Mouse (Mus musculus): ENCODE results near the gene Prss42. TPM values are rescaled to one million over a fixed set of nuclear protein-coding genes. Genes with fewer than 3 reads are reported as not detected.
"Not testable (repeated sequence)": the region's sequence is repeated elsewhere in the genome, so short reads cannot be mapped to it uniquely, and the experiment has no call there.

Prss42 gene
- polyA plus RNA-seq, 1 experiment from 2014 or later: not detected

DNA sequence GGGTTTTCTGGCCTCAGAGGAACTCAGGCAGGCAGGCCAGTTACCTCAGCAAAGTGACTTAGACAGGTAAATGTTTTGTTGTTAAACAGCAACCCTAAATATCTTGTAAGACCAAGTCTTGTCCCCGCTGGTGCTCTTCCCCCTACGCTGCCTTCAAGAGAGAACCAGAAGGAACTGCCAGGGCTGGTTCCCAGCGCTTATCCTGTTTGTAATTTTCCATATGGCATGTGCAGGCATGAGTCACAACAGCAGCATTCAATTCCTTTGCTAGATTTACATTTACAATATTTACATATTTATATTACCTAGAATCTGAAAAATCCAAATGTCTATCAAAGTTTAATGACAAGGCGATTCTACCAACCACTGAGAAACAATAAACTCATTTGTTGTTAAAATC lies 12.1 kb downstream of the Prss42 start:
- 84% methylated on average over 4 of the region's 4 CpGs for WGBS

DNA sequence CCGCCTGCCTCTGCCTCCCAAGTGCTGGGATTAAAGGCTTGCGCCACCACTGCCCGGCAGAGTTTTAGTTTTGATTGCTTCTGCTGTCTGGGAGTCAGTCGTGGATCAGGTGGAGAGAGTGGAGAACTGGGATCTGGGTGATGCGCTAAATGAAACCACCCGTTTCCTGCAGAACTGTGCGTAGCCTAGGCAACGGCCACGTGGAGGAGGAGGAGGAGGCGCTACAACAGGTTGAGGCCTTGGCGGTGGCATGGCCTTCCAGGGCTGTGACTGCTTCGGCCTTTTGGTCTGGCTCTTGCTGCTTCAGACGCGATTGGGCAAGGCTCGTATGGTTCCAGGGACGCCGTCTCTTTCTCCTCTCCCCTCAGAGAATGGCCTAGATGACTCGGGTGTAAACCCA lies 15.8 kb downstream of the Prss42 start, which contains the start of gene Prss44:
Gene Prss44, plus strand, starts transcription at position 206 of the 400 bp plus-strand sequence.
- ATAC-seq (ENCODE audit: low FRiP score, low TSS enrichment): no peak
- no peak within 1 kb of the TSS for H3K27ac ChIP-seq (ENCODE audit: low read depth, low read length)
- WGBS: 60% methylated on average over 18 of the region's 18 CpGs
- H3K4me3 ChIP-seq (ENCODE audit: low read length): no peak within 1 kb of the TSS
- H3K27me3 ChIP-seq (ENCODE audit: control insufficient read depth, insufficient read depth, low read length): no peaks in the 10 kb centered on the region
- no peaks in the 10 kb centered on the region for H3K36me3 ChIP-seq (ENCODE audit: control insufficient read depth, insufficient read depth, low read length)
- H3K4me2 ChIP-seq (replicated peaks; ENCODE audit: low read depth, low read length): no peak within 1 kb of the TSS
- no peaks in the 10 kb centered on the region for H3K9me3 ChIP-seq (ENCODE audit: control insufficient read depth, low read length)
- no peaks in the 10 kb centered on the region for H3K4me1 ChIP-seq (ENCODE audit: control insufficient read depth, insufficient read depth, low read length)
- H3K9ac ChIP-seq (ENCODE audit: low read depth, low read length): no peak within 1 kb of the TSS

More for the DNA sequence above, 12.1 kb downstream of the Prss42 start:
- Histone ChIP-seq H3K4me3 (ENCODE audit: low read length) (no peak overlapping the region), H3K9ac (ENCODE audit: low read depth, low read length) (no peak overlapping the region), H3K4me1 (ENCODE audit: control insufficient read depth, insufficient read depth, low read length) (no peaks in the 10 kb centered on the region), H3K9me3 (ENCODE audit: control insufficient read depth, low read length) (no peaks in the 10 kb centered on the region), H3K27ac (ENCODE audit: low read depth, low read length) (no peak overlapping the region), H3K4me2 (replicated peaks; ENCODE audit: low read depth, low read length) (no peak overlapping the region), H3K36me3 (ENCODE audit: control insufficient read depth, insufficient read depth, low read length) (no peaks in the 10 kb centered on the region), H3K27me3 (ENCODE audit: control insufficient read depth, insufficient read depth, low read length) (no peaks in the 10 kb centered on the region)
- no peak for ATAC-seq (ENCODE audit: low FRiP score, low TSS enrichment)

DNA sequence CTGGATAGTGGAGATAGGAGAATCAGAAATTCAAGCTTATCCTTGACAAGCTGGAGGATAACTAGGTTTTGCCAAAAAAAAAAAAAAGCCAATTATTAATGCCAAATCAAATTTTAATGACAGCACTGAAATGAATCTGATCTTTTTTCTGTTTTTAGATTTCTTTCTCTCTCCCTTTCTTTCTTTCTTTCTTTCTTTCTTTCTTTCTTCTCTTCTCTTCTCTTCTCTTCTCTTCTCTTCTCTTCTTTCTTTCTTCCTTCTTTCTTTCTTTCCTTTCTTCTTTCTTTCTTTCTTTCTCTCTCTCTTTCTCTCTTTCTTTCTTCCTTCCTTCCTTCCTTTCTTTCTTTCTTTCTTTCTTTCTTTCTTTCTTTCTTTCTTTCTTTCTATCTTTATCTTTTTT lies 22.6 kb downstream of the Prss42 start:
- not testable (repeated sequence) for H3K4me2 ChIP-seq (replicated peaks; ENCODE audit: low read depth, low read length); ATAC-seq (ENCODE audit: low FRiP score, low TSS enrichment); H3K4me3 ChIP-seq (ENCODE audit: low read length); H3K36me3 ChIP-seq (ENCODE audit: control insufficient read depth, insufficient read depth, low read length); H3K4me1 ChIP-seq (ENCODE audit: control insufficient read depth, insufficient read depth, low read length); H3K27me3 ChIP-seq (ENCODE audit: control insufficient read depth, insufficient read depth, low read length); H3K9ac ChIP-seq (ENCODE audit: low read depth, low read length); H3K27ac ChIP-seq (ENCODE audit: low read depth, low read length); H3K9me3 ChIP-seq (ENCODE audit: control insufficient read depth, low read length)

DNA sequence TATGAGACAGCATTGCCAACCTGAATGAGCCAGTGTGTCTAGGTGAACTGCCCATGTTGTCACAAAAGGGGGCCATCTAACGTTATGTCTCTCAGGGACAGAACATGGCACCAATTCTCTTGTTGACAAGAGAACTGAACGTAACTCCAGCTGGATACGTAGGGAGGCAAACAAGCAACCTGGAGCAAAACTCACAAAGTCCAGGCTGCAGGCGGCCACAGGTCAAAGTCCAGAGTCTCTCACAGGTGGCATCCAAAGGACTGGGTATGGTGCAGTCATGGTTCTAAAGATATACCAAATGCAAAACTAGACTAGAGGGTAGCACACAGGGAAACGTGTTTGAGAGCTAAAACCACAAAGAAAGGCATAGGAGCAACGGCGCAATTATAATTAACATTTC lies 23.5 kb downstream of the Prss42 start:
- Histone ChIP-seq H3K9me3 (ENCODE audit: control insufficient read depth, low read length) (no peaks in the 10 kb centered on the region), H3K4me2 (replicated peaks; ENCODE audit: low read depth, low read length) (no peak overlapping the region), H3K27ac (ENCODE audit: low read depth, low read length) (no peak overlapping the region), H3K9ac (ENCODE audit: low read depth, low read length) (no peak overlapping the region), H3K27me3 (ENCODE audit: control insufficient read depth, insufficient read depth, low read length) (no peaks in the 10 kb centered on the region), H3K36me3 (ENCODE audit: control insufficient read depth, insufficient read depth, low read length) (no peaks in the 10 kb centered on the region), H3K4me3 (ENCODE audit: low read length) (no peak overlapping the region), H3K4me1 (ENCODE audit: control insufficient read depth, insufficient read depth, low read length) (no peaks in the 10 kb centered on the region)
- 86% methylated on average over 7 of the region's 7 CpGs for WGBS
- no peak for ATAC-seq (ENCODE audit: low FRiP score, low TSS enrichment)

DNA sequence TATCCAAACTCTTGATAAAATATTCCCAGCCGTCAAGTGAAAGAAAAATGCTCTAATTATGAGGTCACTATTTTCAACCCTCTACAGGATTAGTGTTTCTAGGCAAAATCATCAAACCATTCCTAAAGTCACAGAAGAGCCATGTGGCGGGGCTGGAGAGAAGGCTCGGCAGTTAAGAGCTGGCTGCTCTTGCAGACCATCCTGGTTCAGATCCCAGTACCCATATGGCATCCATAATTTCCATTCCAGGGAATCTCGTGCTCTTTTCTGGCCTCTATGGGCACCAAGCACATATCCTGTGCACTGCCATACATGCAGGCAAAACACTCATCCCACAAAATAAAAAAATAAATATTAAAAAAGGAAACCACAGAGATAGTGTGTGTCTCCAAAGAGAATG lies 27.5 kb downstream of the Prss42 start:
- H3K4me3 ChIP-seq (ENCODE audit: low read length): no peak overlapping the region
- no peak overlapping the region for H3K4me2 ChIP-seq (replicated peaks; ENCODE audit: low read depth, low read length)
- no peaks in the 10 kb centered on the region for H3K27me3 ChIP-seq (ENCODE audit: control insufficient read depth, insufficient read depth, low read length)
- no peaks in the 10 kb centered on the region for H3K36me3 ChIP-seq (ENCODE audit: control insufficient read depth, insufficient read depth, low read length)
- no peaks in the 10 kb centered on the region for H3K4me1 ChIP-seq (ENCODE audit: control insufficient read depth, insufficient read depth, low read length)
- H3K9me3 ChIP-seq (ENCODE audit: control insufficient read depth, low read length): no peaks in the 10 kb centered on the region
- H3K27ac ChIP-seq (ENCODE audit: low read depth, low read length): no peak overlapping the region
- no peak overlapping the region for H3K9ac ChIP-seq (ENCODE audit: low read depth, low read length)
- 86% methylated on average over 4 of the region's 4 CpGs for whole genome bisulfite sequencing
- no peak for ATAC-seq (ENCODE audit: low FRiP score, low TSS enrichment)

DNA sequence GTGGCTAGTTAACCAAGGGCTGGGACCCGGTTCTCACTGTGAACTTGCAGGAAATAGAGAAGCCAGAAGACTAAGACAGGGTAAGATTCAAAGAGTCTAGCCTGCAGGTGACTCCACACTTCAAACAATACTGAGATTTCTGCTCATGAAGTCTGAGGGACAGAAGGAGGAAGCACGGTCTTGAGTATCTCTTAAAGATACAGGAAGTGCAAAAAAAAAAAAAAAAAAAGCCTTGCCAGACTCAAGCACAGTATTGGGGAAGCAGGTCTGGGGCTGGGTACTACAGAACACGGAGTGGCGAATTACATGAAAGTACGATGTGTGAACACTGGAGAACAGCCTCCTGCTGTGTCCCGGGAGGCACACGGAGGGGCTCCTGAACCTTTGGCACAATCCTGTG lies 27.9 kb downstream of the Prss42 start:
- Histone ChIP-seq H3K27ac (ENCODE audit: low read depth, low read length) (no peak overlapping the region), H3K4me1 (ENCODE audit: control insufficient read depth, insufficient read depth, low read length) (no peaks in the 10 kb centered on the region), H3K4me2 (replicated peaks; ENCODE audit: low read depth, low read length) (no peak overlapping the region), H3K36me3 (ENCODE audit: control insufficient read depth, insufficient read depth, low read length) (no peaks in the 10 kb centered on the region), H3K4me3 (ENCODE audit: low read length) (no peak overlapping the region), H3K9me3 (ENCODE audit: control insufficient read depth, low read length) (no peaks in the 10 kb centered on the region), H3K27me3 (ENCODE audit: control insufficient read depth, insufficient read depth, low read length) (no peaks in the 10 kb centered on the region), H3K9ac (ENCODE audit: low read depth, low read length) (no peak overlapping the region)
- no peak for ATAC-seq (ENCODE audit: low FRiP score, low TSS enrichment)
- 77% methylated on average over 7 of the region's 7 CpGs for WGBS

DNA sequence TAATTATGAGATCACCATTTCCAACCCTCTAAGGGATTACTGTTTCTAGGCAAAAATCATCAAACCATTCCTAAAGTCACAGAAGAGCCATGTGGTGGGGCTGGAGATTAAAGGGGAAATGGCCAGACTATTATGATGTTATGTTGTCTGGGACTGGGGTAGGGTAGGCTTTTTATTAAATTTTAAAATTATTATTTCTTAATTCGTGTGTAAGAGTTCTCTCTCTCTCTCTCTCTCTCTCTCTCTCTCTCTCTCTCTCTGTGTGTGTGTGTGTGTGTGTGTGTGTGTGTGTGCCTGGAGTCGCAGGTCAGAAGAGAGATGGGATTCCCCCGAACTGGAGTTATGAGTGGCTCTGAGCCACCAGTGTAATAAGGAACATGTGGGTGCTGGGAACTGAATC lies 28.4 kb downstream of the Prss42 start, which contains the start of gene Prss43:
Gene Prss43, plus strand, starts transcription at position 301 of the 400 bp plus-strand sequence.
- Histone ChIP-seq H3K27ac (ENCODE audit: low read depth, low read length) (no peak within 1 kb of the TSS), H3K9ac (ENCODE audit: low read depth, low read length) (no peak within 1 kb of the TSS), H3K4me1 (ENCODE audit: control insufficient read depth, insufficient read depth, low read length) (no peaks in the 10 kb centered on the region), H3K9me3 (ENCODE audit: control insufficient read depth, low read length) (no peaks in the 10 kb centered on the region), H3K4me3 (ENCODE audit: low read length) (no peak within 1 kb of the TSS), H3K36me3 (ENCODE audit: control insufficient read depth, insufficient read depth, low read length) (no peaks in the 10 kb centered on the region), H3K4me2 (replicated peaks; ENCODE audit: low read depth, low read length) (no peak within 1 kb of the TSS), H3K27me3 (ENCODE audit: control insufficient read depth, insufficient read depth, low read length) (no peaks in the 10 kb centered on the region)
- ATAC-seq (ENCODE audit: low FRiP score, low TSS enrichment): no peak
- WGBS: 82% methylated on average over 3 of the region's 3 CpGs

DNA sequence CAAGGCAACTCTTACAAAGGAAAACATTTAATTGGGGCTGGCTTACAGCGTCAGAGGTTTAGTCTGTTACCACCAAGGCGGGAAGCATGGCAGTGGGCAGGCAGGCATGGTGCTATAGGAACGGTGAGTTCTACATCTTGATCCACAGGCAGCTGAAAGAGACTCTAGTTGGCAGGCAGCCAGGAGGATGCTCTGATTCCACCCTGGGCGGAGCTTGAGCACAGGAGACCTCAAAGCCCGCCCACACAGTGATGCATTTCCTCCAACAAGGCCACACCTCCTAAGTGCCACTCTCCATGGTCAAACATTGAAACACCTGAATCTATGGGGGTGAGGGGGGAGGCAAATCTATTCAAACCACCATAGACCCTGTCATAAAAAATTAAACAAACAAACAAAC lies 35.1 kb downstream of the Prss42 start:
- Histone ChIP-seq H3K36me3 (ENCODE audit: control insufficient read depth, insufficient read depth, low read length) (no peaks in the 10 kb centered on the region), H3K9ac (ENCODE audit: low read depth, low read length) (no peak overlapping the region), H3K4me3 (ENCODE audit: low read length) (no peak overlapping the region), H3K9me3 (ENCODE audit: control insufficient read depth, low read length) (no peaks in the 10 kb centered on the region), H3K27me3 (ENCODE audit: control insufficient read depth, insufficient read depth, low read length) (no peaks in the 10 kb centered on the region), H3K4me2 (replicated peaks; ENCODE audit: low read depth, low read length) (no peak overlapping the region), H3K4me1 (ENCODE audit: control insufficient read depth, insufficient read depth, low read length) (no peaks in the 10 kb centered on the region), H3K27ac (ENCODE audit: low read depth, low read length) (no peak overlapping the region)
- no peak for ATAC-seq (ENCODE audit: low FRiP score, low TSS enrichment)
- 80% methylated on average over 5 of the region's 5 CpGs for WGBS

DNA sequence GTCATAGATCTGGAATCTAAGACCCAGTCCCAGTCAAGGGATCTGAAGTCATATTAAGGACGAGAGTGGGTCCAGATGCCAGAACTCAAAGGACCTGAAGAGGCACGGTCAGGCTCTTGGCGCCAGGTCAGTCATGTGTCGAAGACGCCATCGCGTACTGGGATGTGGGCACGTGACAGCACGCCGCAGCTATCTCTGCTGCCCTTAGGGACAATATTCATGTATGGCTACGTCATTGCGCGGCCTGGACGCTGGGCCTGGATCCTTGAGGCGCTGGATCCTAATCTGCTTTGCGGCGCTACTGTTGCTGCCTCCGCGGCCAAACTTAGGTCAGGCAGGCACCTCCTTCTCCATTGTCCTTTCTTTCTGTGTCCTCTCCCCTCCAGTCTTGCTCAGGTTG lies 36.4 kb downstream of the Prss42 start, which contains the start of gene Prss45:
Gene Prss45, plus strand, starts transcription at position 178 of the 400 bp plus-strand sequence.
- Histone ChIP-seq H3K4me1 (ENCODE audit: control insufficient read depth, insufficient read depth, low read length) (no peaks in the 10 kb centered on the region), H3K9me3 (ENCODE audit: control insufficient read depth, low read length) (no peaks in the 10 kb centered on the region), H3K27me3 (ENCODE audit: control insufficient read depth, insufficient read depth, low read length) (no peaks in the 10 kb centered on the region), H3K9ac (ENCODE audit: low read depth, low read length) (no peak within 1 kb of the TSS), H3K36me3 (ENCODE audit: control insufficient read depth, insufficient read depth, low read length) (no peaks in the 10 kb centered on the region), H3K27ac (ENCODE audit: low read depth, low read length) (no peak within 1 kb of the TSS), H3K4me3 (ENCODE audit: low read length) (no peak within 1 kb of the TSS), H3K4me2 (replicated peaks; ENCODE audit: low read depth, low read length) (no peak within 1 kb of the TSS; the same call in 1 of the 2 replicates)
- no peak for ATAC-seq (ENCODE audit: low FRiP score, low TSS enrichment)
- WGBS: 81% methylated on average over 19 of the region's 19 CpGs
